18 mouse cellular contexts compared by ENCODE assay signal in genomic region chr11:114714526-114714925, GRCm38 (mm10). TPM values are rescaled to one million over a fixed set of nuclear protein-coding genes. Genes with fewer than 3 reads are reported as not detected.
DNase-seq lines count a peak whose midpoint lies in the region; ATAC-seq and TF ChIP-seq lines count a peak whose summit lies in the region.
"Had no signal": no experiment of that assay in that cellular context is flagged by ENCODE, and none has a peak within 500 bp of the region (broad histone marks: within the 10 kb centered on the region; RNA-seq: fewer than 3 reads in every experiment).

No protein-coding gene starts in this region.

- H3K4me2 ChIP-seq in hindbrain, postnatal 0 days (ENCODE audit: low read depth, low read length): no peak overlapping the region
- no peak overlapping the region for H3K4me2 ChIP-seq in midbrain, postnatal 0 days (ENCODE audit: low read depth, low read length, poor library complexity, severe bottlenecking)
- no peak overlapping the region for H3K4me2 ChIP-seq in hindbrain, embryonic 13.5 days
- H3K4me2 ChIP-seq: lung, embryonic 15.5 days had no signal

- H3K4me3 ChIP-seq in hindbrain, postnatal 0 days (ENCODE audit: low read length): no peak overlapping the region
- H3K4me3 ChIP-seq in hindbrain, embryonic 10.5 days: no peak overlapping the region
- no peak overlapping the region for H3K4me3 ChIP-seq in midbrain, postnatal 0 days (ENCODE audit: low read depth, low read length)
- no peak overlapping the region for H3K4me3 ChIP-seq in hindbrain, embryonic 13.5 days
- H3K4me3 ChIP-seq: left cerebral cortex, adult 2 months; lung, embryonic 15.5 days had no signal

- WGBS in hindbrain, postnatal 0 days: 68% methylated on average over 6 of the region's 6 CpGs
- 89% methylated on average over 6 of the region's 6 CpGs for WGBS in hindbrain, embryonic 10.5 days
- WGBS in midbrain, postnatal 0 days: 73% methylated on average over 6 of the region's 6 CpGs
- 79% methylated on average over 6 of the region's 6 CpGs for WGBS in hindbrain, embryonic 13.5 days

- peak; percentile 41 for DNase-seq in hindbrain, postnatal 0 days (ENCODE audit: low spot score)
- DNase-seq in hindbrain, embryonic 10.5 days (ENCODE audit: low spot score): no peak
- DNase-seq in layer of hippocampus, adult 18-20 months (ENCODE audit: low spot score in 2 of 2): peak; percentile 64 to 76
- peak; percentile 59 to 70 for DNase-seq in layer of hippocampus, postnatal 14 days (ENCODE audit: low spot score in 2 of 2)
- peak; percentile 37 for DNase-seq in right cerebral cortex, postnatal 14 days
- DNase-seq in midbrain, postnatal 0 days (ENCODE audit: low spot score): no peak
- DNase-seq: kidney, adult 8-10 months; kidney, postnatal 14 days; lung, postnatal 4 days; retina, postnatal 1 day; thymus, postnatal 14 days had no signal

- H3K27ac ChIP-seq in hindbrain, postnatal 0 days: no peak overlapping the region
- no peak overlapping the region for H3K27ac ChIP-seq in hindbrain, embryonic 10.5 days
- no peak overlapping the region for H3K27ac ChIP-seq in midbrain, postnatal 0 days (ENCODE audit: low read depth, low read length)
- no peak overlapping the region for H3K27ac ChIP-seq in hindbrain, embryonic 13.5 days
- H3K27ac ChIP-seq: left cerebral cortex, adult 2 months; liver, embryonic 14.5 days; lung, embryonic 15.5 days had no signal

- H3K9ac ChIP-seq in hindbrain, postnatal 0 days (replicated peaks; ENCODE audit: low read length): no peak overlapping the region
- H3K9ac ChIP-seq in midbrain, postnatal 0 days (replicated peaks; ENCODE audit: low read length, poor library complexity, severe bottlenecking): no peak overlapping the region
- no peak overlapping the region for H3K9ac ChIP-seq in hindbrain, embryonic 13.5 days
- H3K9ac ChIP-seq: liver, embryonic 14.5 days; lung, embryonic 15.5 days had no signal

- no peaks in the 10 kb centered on the region for H3K4me1 ChIP-seq in hindbrain, postnatal 0 days (ENCODE audit: insufficient read depth, low read length)
- 0 out of 2 replicates have a peak, but pooled peaks cover 13% of the 10 kb centered on the region for H3K4me1 ChIP-seq in hindbrain, embryonic 10.5 days (replicated peaks)
- no peaks in the 10 kb centered on the region for H3K4me1 ChIP-seq in midbrain, postnatal 0 days (ENCODE audit: insufficient read depth, low read length)
- H3K4me1 ChIP-seq in hindbrain, embryonic 13.5 days (replicated peaks): peaks cover 13% of the 10 kb centered on the region
- H3K4me1 ChIP-seq: lung, embryonic 15.5 days had no signal

- ATAC-seq in hindbrain, postnatal 0 days: no peak
- no peak for ATAC-seq in midbrain, postnatal 0 days (ENCODE audit: low FRiP score)
- no peak for ATAC-seq in hindbrain, embryonic 13.5 days (ENCODE audit: low FRiP score)
- ATAC-seq: forebrain, embryonic 14.5 days; inflammation-experienced regulatory T-cells, adult 6 months; midbrain, embryonic 16.5 days had no signal

- no peaks in the 10 kb centered on the region for H3K9me3 ChIP-seq in hindbrain, postnatal 0 days (ENCODE audit: low read length)
- H3K9me3 ChIP-seq in hindbrain, embryonic 10.5 days: no peaks in the 10 kb centered on the region
- no peaks in the 10 kb centered on the region for H3K9me3 ChIP-seq in midbrain, postnatal 0 days (ENCODE audit: low read length)
- H3K9me3 ChIP-seq in hindbrain, embryonic 13.5 days: no peaks in the 10 kb centered on the region
- H3K9me3 ChIP-seq: lung, embryonic 15.5 days had no signal

- peaks cover 4% of the 10 kb centered on the region; the same call in 1 of the 2 replicates for H3K36me3 ChIP-seq in hindbrain, postnatal 0 days (ENCODE audit: insufficient read depth, low read length)
- peaks cover 18% of the 10 kb centered on the region for H3K36me3 ChIP-seq in hindbrain, embryonic 10.5 days
- H3K36me3 ChIP-seq in midbrain, postnatal 0 days (ENCODE audit: insufficient read depth, low read length): no peaks in the 10 kb centered on the region
- H3K36me3 ChIP-seq in hindbrain, embryonic 13.5 days: peaks cover 11% of the 10 kb centered on the region; the same call in 1 of the 2 replicates
- H3K36me3 ChIP-seq: lung, embryonic 15.5 days had no signal

- no peaks in the 10 kb centered on the region for H3K27me3 ChIP-seq in hindbrain, postnatal 0 days (ENCODE audit: insufficient read depth, low read length)
- H3K27me3 ChIP-seq in hindbrain, embryonic 10.5 days (ENCODE audit: insufficient read depth, poor library complexity, severe bottlenecking): no peaks in the 10 kb centered on the region
- H3K27me3 ChIP-seq in midbrain, postnatal 0 days (ENCODE audit: insufficient read depth, low read length): no peaks in the 10 kb centered on the region
- no peaks in the 10 kb centered on the region for H3K27me3 ChIP-seq in hindbrain, embryonic 13.5 days
- H3K27me3 ChIP-seq: lung, embryonic 15.5 days had no signal

- TF ChIP-seq CTCF in hindbrain, postnatal 0 days (IDR thresholded peaks at IDR 0.05; ENCODE audit: low read depth): no peak
- TF ChIP-seq CTCF in midbrain, postnatal 0 days (IDR thresholded peaks at IDR 0.05): no peak

RNA-seq across cellular contexts. Expression of gene Dnaic2, which starts 12.7 kb away (rescaled TPM):
- 5.1 and 5.8 TPM in 2 replicates for total RNA-seq in hindbrain, postnatal 0 days (2014; rRNA removed)
- 3.1 and 3.2 TPM in 2 replicates for polyA plus RNA-seq in hindbrain, postnatal 0 days (2015; fragmentation: Nextera tagmentation; extraction: Ambion mirVana)
- polyA plus RNA-seq in hindbrain, embryonic 10.5 days (2016; fragmentation: Nextera tagmentation; extraction: Ambion mirVana): 4.0 and 6.3 TPM in 2 replicates
- total RNA-seq in layer of hippocampus, adult 18-20 months (2021): 1 to 10 TPM; 1.6 to 2.1 TPM
- total RNA-seq in layer of hippocampus, postnatal 14 days (2021): 1 to 10 TPM; 1.6 to 3.5 TPM
- 3.8 and 4.4 TPM in 2 replicates for total RNA-seq in midbrain, postnatal 0 days (2014; rRNA removed)
- 2.0 and 3.2 TPM in 2 replicates for polyA plus RNA-seq in midbrain, postnatal 0 days (2015; fragmentation: Nextera tagmentation; extraction: Ambion mirVana)
- 2.9 and 3.8 TPM in 2 replicates for polyA plus RNA-seq in hindbrain, embryonic 13.5 days (2015; fragmentation: Nextera tagmentation; extraction: Ambion mirVana)
- polyA plus RNA-seq: inflammation-experienced regulatory T-cells, adult 6 months had no signal

RNA-seq across cellular contexts. Expression of gene Ttyh2, which starts 39.3 kb away (rescaled TPM):
- total RNA-seq in hindbrain, postnatal 0 days (2014; rRNA removed): 75.8 and 80.4 TPM in 2 replicates
- 38.6 and 40.3 TPM in 2 replicates for polyA plus RNA-seq in hindbrain, postnatal 0 days (2015; fragmentation: Nextera tagmentation; extraction: Ambion mirVana)
- polyA plus RNA-seq in hindbrain, embryonic 10.5 days (2016; fragmentation: Nextera tagmentation; extraction: Ambion mirVana): 15.6 and 15.9 TPM in 2 replicates
- total RNA-seq in layer of hippocampus, adult 18-20 months (2021): 10 to 100 TPM; 29.3 to 31.2 TPM
- total RNA-seq in layer of hippocampus, postnatal 14 days (2021): 10 to 100 TPM; 26.0 to 30.1 TPM
- total RNA-seq in midbrain, postnatal 0 days (2014; rRNA removed): 42.8 and 58.2 TPM in 2 replicates
- polyA plus RNA-seq in midbrain, postnatal 0 days (2015; fragmentation: Nextera tagmentation; extraction: Ambion mirVana): 27.1 and 29.4 TPM in 2 replicates
- polyA plus RNA-seq in hindbrain, embryonic 13.5 days (2015; fragmentation: Nextera tagmentation; extraction: Ambion mirVana): 33.0 and 33.9 TPM in 2 replicates

RNA-seq across cellular contexts. Expression of gene Rpl38, which starts 46.2 kb away (rescaled TPM):
- total RNA-seq in hindbrain, postnatal 0 days (2014; rRNA removed): 577 and 578 TPM in 2 replicates
- 954 and 958 TPM in 2 replicates for polyA plus RNA-seq in hindbrain, postnatal 0 days (2015; fragmentation: Nextera tagmentation; extraction: Ambion mirVana)
- polyA plus RNA-seq in hindbrain, embryonic 10.5 days (2016; fragmentation: Nextera tagmentation; extraction: Ambion mirVana): 959 and 1,042 TPM in 2 replicates
- 100 to 1,000 TPM; 925 to 946 TPM for total RNA-seq in layer of hippocampus, adult 18-20 months (2021)
- total RNA-seq in layer of hippocampus, postnatal 14 days (2021): 100 to 1,000 TPM; 800 to 850 TPM
- 903 and 1,541 TPM in 2 replicates for total RNA-seq in midbrain, postnatal 0 days (2014; rRNA removed)
- polyA plus RNA-seq in midbrain, postnatal 0 days (2015; fragmentation: Nextera tagmentation; extraction: Ambion mirVana): 889 and 977 TPM in 2 replicates
- polyA plus RNA-seq in hindbrain, embryonic 13.5 days (2015; fragmentation: Nextera tagmentation; extraction: Ambion mirVana): 809 and 885 TPM in 2 replicates

RNA-seq across cellular contexts. Expression of gene Kif19a, which starts 50.7 kb away (rescaled TPM):
- 7.4 and 13.5 TPM in 2 replicates for total RNA-seq in hindbrain, postnatal 0 days (2014; rRNA removed)
- polyA plus RNA-seq in hindbrain, postnatal 0 days (2015; fragmentation: Nextera tagmentation; extraction: Ambion mirVana): 0.99 and 1.6 TPM in 2 replicates
- 1.1 and 3.8 TPM in 2 replicates for polyA plus RNA-seq in hindbrain, embryonic 10.5 days (2016; fragmentation: Nextera tagmentation; extraction: Ambion mirVana)
- total RNA-seq in layer of hippocampus, adult 18-20 months (2021): 1 to 10 TPM; 3.0 to 3.1 TPM
- 10 to 100 TPM; 15.4 to 18.9 TPM for total RNA-seq in layer of hippocampus, postnatal 14 days (2021)
- 5.3 and 7.2 TPM in 2 replicates for total RNA-seq in midbrain, postnatal 0 days (2014; rRNA removed)
- polyA plus RNA-seq in midbrain, postnatal 0 days (2015; fragmentation: Nextera tagmentation; extraction: Ambion mirVana): 0.85 and 1.3 TPM in 2 replicates
- polyA plus RNA-seq in hindbrain, embryonic 13.5 days (2015; fragmentation: Nextera tagmentation; extraction: Ambion mirVana): 1.2 and 1.3 TPM in 2 replicates

Comparison
In these comparisons a context has a peak if more than half of its experiments do, and no peak if none do; other contexts are left out.
1. DNase-seq: peak in hindbrain, postnatal 0 days (single experiment), layer of hippocampus, adult 18-20 months (2 of 2), layer of hippocampus, postnatal 14 days (2 of 2) and right cerebral cortex, postnatal 14 days (single experiment); none in hindbrain, embryonic 10.5 days (single experiment) and midbrain, postnatal 0 days (single experiment).